Mouse (Mus musculus): ENCODE data around the gene Arhgef10l.

DNA sequence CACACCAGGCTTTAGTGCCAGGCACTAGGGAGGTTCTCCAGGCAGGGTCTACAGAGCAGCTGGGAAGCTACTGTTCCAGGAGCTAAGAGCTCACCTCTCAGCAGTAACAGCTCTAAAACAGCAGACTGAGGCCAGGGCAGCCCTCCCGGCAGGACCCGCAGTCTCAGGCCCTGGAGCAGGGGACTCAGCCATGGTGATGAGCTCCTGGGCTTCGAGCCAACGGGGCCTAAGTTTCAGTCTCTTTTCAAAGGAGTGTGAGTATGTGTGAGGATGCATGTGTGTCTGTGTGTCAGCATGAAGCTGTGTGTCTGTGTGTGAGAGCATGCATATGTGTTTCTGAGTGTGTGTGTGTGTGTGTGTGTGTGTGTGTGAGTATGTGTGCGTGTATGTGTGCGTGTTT, 60.6 kb downstream of the Arhgef10l start:
- TF ChIP-seq CTCF (IDR thresholded peaks at IDR 0.05; ENCODE audit: low read depth): no peak
- no peak for TF ChIP-seq EP300 (IDR thresholded peaks at IDR 0.05; ENCODE audit: low read depth)

All from liver, postnatal 0 days (tissue).